Comparison of ENCODE assay signal across 17 mouse cellular contexts in the genomic region with DNA sequence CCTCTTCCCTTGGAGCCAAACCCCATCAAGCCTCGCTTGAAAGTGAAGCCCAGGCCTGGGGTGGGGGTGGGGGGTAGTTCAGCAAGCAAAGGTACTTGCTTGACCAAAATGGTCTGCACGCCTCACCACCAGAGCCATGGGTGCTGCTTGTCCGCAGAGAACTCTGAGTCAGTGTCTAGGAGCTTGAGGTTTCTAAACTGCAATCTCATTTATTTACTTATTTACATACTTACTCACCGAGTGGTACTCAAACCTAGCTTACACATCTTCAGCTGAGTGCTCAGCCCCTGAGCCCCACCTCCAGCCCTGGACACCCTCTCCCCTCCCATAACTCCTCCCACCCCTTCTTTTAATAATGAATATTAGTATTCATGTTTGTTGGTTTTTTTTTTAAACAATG. TPM values are rescaled to one million over a fixed set of nuclear protein-coding genes. Genes with fewer than 3 reads are reported as not detected.
DNase-seq lines count a peak whose midpoint lies in the region; ATAC-seq and TF ChIP-seq lines count a peak whose summit lies in the region.
"Had no signal": no experiment of that assay in that cellular context is flagged by ENCODE, and none has a peak within 500 bp of the region (broad histone marks: within the 10 kb centered on the region; RNA-seq: fewer than 3 reads in every experiment).

No protein-coding gene starts in this region.

- no peak overlapping the region for H3K4me3 ChIP-seq in gastrocnemius, adult 2 months
- no peak overlapping the region for H3K4me3 ChIP-seq in kidney, adult 2 months (ENCODE audit: insufficient read depth, low read depth, low read length)
- H3K4me3 ChIP-seq in megakaryocyte, embryonic 14.5 days (replicated peaks): peak overlapping the region; percentile 62
- H3K4me3 ChIP-seq: embryonic facial prominence, embryonic 12.5 days; hindbrain, embryonic 12.5 days; neural tube, embryonic 12.5 days had no signal

- H3K27ac ChIP-seq in gastrocnemius, adult 2 months: peak overlapping the region; percentile 98
- peak overlapping the region; percentile 21; the same call in 1 of the 2 replicates for H3K27ac ChIP-seq in kidney, adult 2 months (ENCODE audit: insufficient read depth, low read depth, low read length)
- H3K27ac ChIP-seq: embryonic facial prominence, embryonic 12.5 days; hindbrain, embryonic 12.5 days; neural tube, embryonic 12.5 days had no signal

- peaks cover 2% of the 10 kb centered on the region; the same call in 1 of the 2 replicates for H3K36me3 ChIP-seq in kidney, adult 2 months (ENCODE audit: control insufficient read depth, insufficient read depth, low read length)
- peaks cover 73% of the 10 kb centered on the region for H3K36me3 ChIP-seq in megakaryocyte, embryonic 14.5 days (replicated peaks; ENCODE audit: low read length)
- H3K36me3 ChIP-seq: G1E had no signal

- H3K9me3 ChIP-seq in megakaryocyte, embryonic 14.5 days: no peaks in the 10 kb centered on the region
- H3K9me3 ChIP-seq: embryonic facial prominence, embryonic 12.5 days; G1E; hindbrain, embryonic 12.5 days; neural tube, embryonic 12.5 days had no signal

- no peak for DNase-seq in gastrocnemius, adult 2 months
- no peak for DNase-seq in gastrocnemius, postnatal 10 days
- no peak for DNase-seq in kidney, adult 2 months
- no peak for DNase-seq in kidney, postnatal 10 days
- DNase-seq in right cerebral cortex, postnatal 36 days (ENCODE audit: low spot score in 2 of 2): no peak
- DNase-seq in frontal cortex, postnatal 36 days (ENCODE audit: low spot score in 2 of 2): no peak
- DNase-seq: adrenal gland, postnatal 10 days; liver; thymus, postnatal 4 days had no signal

- WGBS in kidney, adult 2 months: 71% methylated on average over 4 of the region's 4 CpGs

- peaks cover 39% of the 10 kb centered on the region for H3K4me1 ChIP-seq in kidney, adult 2 months (ENCODE audit: control insufficient read depth, insufficient read depth, low read length)
- H3K4me1 ChIP-seq in megakaryocyte, embryonic 14.5 days: peaks cover 92% of the 10 kb centered on the region

- intact Hi-C loops in gastrocnemius, adult 2 months (cut with DNase I): no loop called here

- TF ChIP-seq POLR2A in kidney, adult 2 months (IDR thresholded peaks at IDR 0.05; ENCODE audit: low read depth, low read length): no peak

- no peak for TF ChIP-seq CTCF in gastrocnemius, adult 2 months (IDR thresholded peaks at IDR 0.05)
- no peak for TF ChIP-seq CTCF in kidney, adult 2 months (conservative IDR thresholded peaks at IDR 0.05; ENCODE audit: insufficient read depth, insufficient read length, low read depth, low read length)

- no peak for ATAC-seq in megakaryocyte, adult 5-6 weeks (ENCODE audit: poor library complexity, severe bottlenecking)
- ATAC-seq: forebrain, embryonic 14.5 days; intestine, embryonic 16.5 days had no signal

- no peaks in the 10 kb centered on the region for H3K27me3 ChIP-seq in kidney, adult 2 months (replicated peaks; ENCODE audit: control insufficient read depth, insufficient read depth, low read length)
- no peaks in the 10 kb centered on the region for H3K27me3 ChIP-seq in megakaryocyte, embryonic 14.5 days (replicated peaks)
- H3K27me3 ChIP-seq: embryonic facial prominence, embryonic 12.5 days; hindbrain, embryonic 12.5 days; neural tube, embryonic 12.5 days had no signal

RNA-seq across cellular contexts. Expression of gene Dnmt3a, which starts 48.6 kb away (rescaled TPM):
- total RNA-seq in gastrocnemius, adult 2 months (2021): 10 to 100 TPM; 57.5 to 97.5 TPM
- 100 to 1,000 TPM; 154 to 172 TPM for total RNA-seq in gastrocnemius, postnatal 10 days (2021)
- 11.8 and 12.9 TPM in 2 replicates for polyA plus RNA-seq in kidney, adult 2 months (2012; rRNA removed)
- polyA plus RNA-seq in megakaryocyte, embryonic 14.5 days (2012; ENCODE audit: insufficient read depth, low replicate concordance): 27.5 and 30.1 TPM in 2 replicates
- 3.5 and 5.5 TPM in 2 replicates for total RNA-seq in megakaryocyte, adult 5-6 weeks (2015)
- 5.3 and 13.8 TPM in 2 replicates for total RNA-seq in megakaryocyte, adult 5-6 weeks (2017)
